Mouse (Mus musculus): ENCODE results near the gene Mknk1. TPM values are rescaled to one million over a fixed set of nuclear protein-coding genes. Genes with fewer than 3 reads are reported as not detected.

Gene Mknk1
- 20.1 and 21.1 TPM in 2 replicates for polyA plus RNA-seq (2021; fragmentation: Nextera tagmentation)
- long read RNA-seq, experiment 1, transcript Mknk1-201 (13 exons, 2,543 nt): major isoform, 21 of 54 reads
- long read RNA-seq, experiment 1, partial matches to known transcripts: 1 of 54 reads
- long read RNA-seq, experiment 1, other reads (novel, unspliced or antisense): 32 of 54 reads
- long read RNA-seq, experiment 2, transcript Mknk1-201 (13 exons, 2,543 nt): major isoform, 75 of 187 reads
- long read RNA-seq, experiment 2, partial matches to known transcripts: 11 of 187 reads
- long read RNA-seq, experiment 2, other reads (novel, unspliced or antisense): 99 of 187 reads

DNA sequence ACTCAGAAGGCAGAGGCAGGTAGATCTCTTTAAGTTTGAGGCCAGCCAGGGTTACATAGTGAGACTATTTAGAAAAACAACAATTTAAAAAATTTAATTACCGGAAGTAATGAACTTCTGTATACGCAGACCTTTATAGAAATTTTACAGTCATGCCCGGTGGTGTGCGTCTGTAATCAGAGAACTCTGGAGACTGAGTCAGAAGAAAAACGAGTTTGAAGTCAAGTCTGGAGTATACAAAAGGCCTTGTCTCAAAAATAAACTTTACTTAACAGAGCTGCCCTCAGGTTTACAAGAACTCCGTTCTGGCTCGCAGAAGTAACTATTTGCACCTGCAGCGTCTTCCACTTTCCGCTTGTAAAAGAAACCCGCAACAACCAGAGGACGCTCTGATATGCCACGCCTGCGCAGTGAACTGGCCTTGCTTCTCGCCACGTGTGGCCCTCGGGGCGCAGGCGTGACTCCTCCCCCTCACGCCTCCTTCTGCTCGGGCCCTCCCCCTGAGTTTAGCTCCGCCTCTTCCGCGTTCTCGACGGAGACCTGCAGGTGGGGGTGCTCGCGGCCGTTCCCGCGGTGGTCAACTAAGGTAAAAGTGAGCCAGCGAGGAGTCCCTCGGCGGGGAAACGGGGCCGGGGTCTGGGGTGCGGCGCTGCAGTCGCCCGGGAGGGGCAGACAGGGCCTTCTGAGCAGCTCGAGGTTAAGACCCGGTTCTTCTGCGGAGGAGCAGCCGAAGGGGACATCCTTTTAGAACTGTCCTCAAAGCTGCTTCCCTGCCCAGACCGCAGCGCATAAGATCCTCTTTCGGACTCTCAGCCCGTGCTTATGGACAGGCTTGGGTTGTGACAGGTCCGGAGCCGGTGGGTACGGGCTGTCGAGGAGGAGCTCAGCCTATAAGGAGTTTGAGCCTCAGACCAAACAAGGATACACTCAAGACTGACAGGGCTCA lies at the start of gene Mknk1:
Gene Mknk1 (plus strand): TSS at position 503 of the 946 bp plus-strand sequence.

DNA sequence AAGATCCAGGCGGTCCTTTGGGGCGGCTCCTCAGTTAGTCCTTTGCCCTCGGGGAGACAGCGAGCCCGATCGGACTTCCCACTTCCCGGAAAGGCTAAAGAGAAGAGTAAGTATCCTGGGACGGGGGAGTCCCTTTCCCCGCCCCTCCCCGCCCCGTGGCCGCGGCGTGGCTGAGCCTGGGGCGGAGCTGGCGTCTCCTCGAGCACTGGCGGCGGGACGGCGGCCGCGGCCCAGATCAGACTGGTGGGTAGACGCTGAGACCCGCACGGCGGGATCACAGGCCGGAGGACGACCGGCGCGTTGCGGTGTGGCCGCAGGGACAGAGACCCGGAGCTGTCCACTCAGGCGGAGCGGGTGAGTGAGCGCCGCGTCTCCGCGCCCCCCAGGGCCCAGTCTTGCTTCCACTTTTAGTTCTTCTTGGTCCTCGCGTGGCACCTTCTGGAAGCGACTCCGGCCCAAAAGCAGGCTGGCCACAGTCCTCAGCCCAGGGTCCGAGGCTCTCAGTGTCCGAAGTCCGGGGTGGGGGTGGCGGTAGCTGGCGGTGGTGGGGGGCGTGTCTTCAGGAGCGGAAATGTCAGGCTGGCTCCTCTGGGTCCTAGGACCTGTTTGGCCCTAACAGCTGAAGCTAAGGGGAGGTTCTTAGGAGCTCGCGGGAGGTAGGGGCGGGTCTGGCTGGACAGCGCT lies 11.0 kb upstream of the Mknk1 start, which contains the start of gene Mob3c:
Gene Mob3c (plus strand): TSS at position 205 of the 684 bp plus-strand sequence.

GRCm38 (mm10) chr4:115884022-115884421 lies 45.0 kb downstream of the Mknk1 start, which contains the start of gene Kncn:
TSS of gene Kncn (plus strand) at chr4:115884400.

GRCm38 (mm10) chr4:115890553-115890952 lies 51.6 kb downstream of the Mknk1 start, which contains the start of gene 6430628N08Rik:
TSS of gene 6430628N08Rik (plus strand) at chr4:115890665.

Other genes starting within 250 kb of the Mknk1 start
- not detected in 2 replicates for gene Cyp4a32, start 238.2 kb upstream of the Mknk1 start, polyA plus RNA-seq (2021; fragmentation: Nextera tagmentation)
- 0.33 and 0.57 TPM in 2 replicates for gene Cyp4b1, start 191.5 kb upstream of the Mknk1 start, polyA plus RNA-seq (2021; fragmentation: Nextera tagmentation)
- gene Efcab14, start 101.5 kb upstream of the Mknk1 start, polyA plus RNA-seq (2021; fragmentation: Nextera tagmentation): 20.8 and 26.9 TPM in 2 replicates
- not detected in 2 replicates for gene Tex38, start 58.2 kb upstream of the Mknk1 start, polyA plus RNA-seq (2021; fragmentation: Nextera tagmentation)
- gene Atpaf1, start 54.4 kb upstream of the Mknk1 start, polyA plus RNA-seq (2021; fragmentation: Nextera tagmentation): 45.2 and 49.5 TPM in 2 replicates
- 6.1 and 8.0 TPM in 2 replicates for gene Mob3c, start 11.1 kb upstream of the Mknk1 start, polyA plus RNA-seq (2021; fragmentation: Nextera tagmentation)
- gene Kncn, start 45.2 kb downstream of the Mknk1 start, polyA plus RNA-seq (2021; fragmentation: Nextera tagmentation): 0.13 and 0.15 TPM in 2 replicates
- gene 6430628N08Rik, start 51.5 kb downstream of the Mknk1 start, polyA plus RNA-seq (2021; fragmentation: Nextera tagmentation): 0.50 and 0.63 TPM in 2 replicates
- 0.04 TPM in 1 of 2 replicates, not detected in the other for gene Dmbx1, start 100.7 kb downstream of the Mknk1 start, polyA plus RNA-seq (2021; fragmentation: Nextera tagmentation)
- gene Faah, start 178.7 kb downstream of the Mknk1 start, polyA plus RNA-seq (2021; fragmentation: Nextera tagmentation): 120 and 129 TPM in 2 replicates
- 10.3 and 12.8 TPM in 2 replicates for gene Nsun4, start 214.7 kb downstream of the Mknk1 start, polyA plus RNA-seq (2021; fragmentation: Nextera tagmentation)
- gene Uqcrh, start 235.9 kb downstream of the Mknk1 start, polyA plus RNA-seq (2021; fragmentation: Nextera tagmentation): 723 and 862 TPM in 2 replicates
- 23.5 and 27.0 TPM in 2 replicates for gene Lrrc41, start 236.1 kb downstream of the Mknk1 start, polyA plus RNA-seq (2021; fragmentation: Nextera tagmentation)